Mouse (Mus musculus) urinary bladder, postnatal 4 days (tissue): ENCODE data around the gene Aamdc.

Experiments used
- DNase-seq, 2 experiments: peaks; one replicate each; pipeline ENCODE4 v3.0.0; 2021 to 2022; ENCODE audit warnings: low spot score in 2 of 2

The Aamdc gene

DNA sequence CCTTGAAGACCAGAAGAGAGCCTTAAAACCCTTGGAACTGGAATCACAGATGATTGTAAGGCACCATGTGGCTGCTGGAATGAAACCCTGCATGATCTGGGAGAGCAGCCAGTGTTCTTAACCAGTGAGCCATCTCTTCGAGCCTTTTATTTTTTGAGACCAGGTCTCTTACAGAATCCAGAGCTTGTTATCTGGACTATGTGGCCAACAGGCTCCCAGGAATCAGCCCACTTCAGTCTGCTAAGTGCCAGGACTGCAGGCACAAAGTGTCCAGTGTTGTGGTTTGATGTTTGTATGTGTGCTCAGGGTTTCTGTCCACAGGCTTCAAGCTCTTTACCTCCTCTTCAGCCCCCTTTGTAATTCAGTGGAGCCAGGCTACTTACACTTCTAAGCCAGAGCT lies 64.5 kb downstream of the Aamdc start:
- DNase-seq = no peak

DNA sequence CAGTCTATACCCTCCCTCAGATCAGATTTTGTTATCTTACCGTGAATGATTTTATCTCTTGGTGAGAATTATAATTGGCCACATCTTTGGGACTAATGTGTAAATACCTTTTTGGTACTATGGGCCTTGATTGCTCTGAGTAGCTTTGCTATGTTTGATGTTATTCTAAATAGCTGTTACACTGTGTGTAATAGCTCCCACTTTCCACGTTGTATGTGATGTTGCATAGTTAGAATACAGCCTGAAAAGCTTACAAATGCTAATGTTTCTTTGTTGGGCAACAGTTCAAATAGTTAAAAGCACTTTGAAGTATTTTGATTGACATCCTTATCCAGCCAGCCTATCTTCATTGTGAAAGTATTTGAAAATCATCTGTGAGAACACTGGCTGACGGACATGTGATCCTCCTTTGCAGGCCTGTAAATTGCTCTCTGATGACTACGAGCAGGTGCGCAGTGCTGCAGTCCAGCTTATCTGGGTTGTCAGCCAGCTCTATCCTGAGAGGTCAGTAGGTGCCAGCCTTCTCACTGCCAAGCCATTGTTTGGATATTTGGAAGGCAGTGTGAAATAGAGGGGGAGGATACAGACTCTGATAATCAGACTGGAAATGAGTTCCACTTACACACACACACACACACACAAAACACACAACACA lies 78.6 kb downstream of the Aamdc start:
- no peak for DNase-seq
